Mouse (Mus musculus): ENCODE data around the gene Slc9b1.

GRCm38 (mm10) chr3:135379868-135380267 lies 32.0 kb downstream of the Slc9b1 start:
- no peak for TF ChIP-seq CTCF (IDR thresholded peaks at IDR 0.05; ENCODE audit: extremely low read depth, insufficient read depth, low read length)
- no peak for TF ChIP-seq POLR2A (IDR thresholded peaks at IDR 0.05; ENCODE audit: extremely low read depth, insufficient read depth, low read length)
